Mouse (Mus musculus) right cerebral cortex, adult 2 months (tissue): ENCODE measurements around the gene Rwdd4a.
A peak's percentile ranks its signal among the peaks of the same experiment; 100 is the strongest.

Experiments used
- DNase-seq, 2 experiments: peaks; one replicate each; pipeline ENCODE4 v3.0.0; 2021 to 2022; ENCODE audit warnings: low spot score in 2 of 2

Gene Rwdd4a

GRCm38 (mm10) chr8:47533344-47534125, at the start of gene Rwdd4a, which contains the start of gene Trappc11:
TSS of gene Rwdd4a (plus strand) at chr8:47533664.
TSS of gene Trappc11 (minus strand) at chr8:47533470.
- DNase-seq: peak; percentile 96 to 97

GRCm38 (mm10) chr8:47487231-47487630, 46.2 kb upstream of the Rwdd4a start:
- no peak for DNase-seq

GRCm38 (mm10) chr8:47493106-47493505, 40.4 kb upstream of the Rwdd4a start:
- DNase-seq: no peak

- no peak for DNase-seq
These were observed 38.8 kb upstream of the Rwdd4a start for GRCm38 (mm10) chr8:47494602-47495153.

GRCm38 (mm10) chr8:47495428-47495827, 38.0 kb upstream of the Rwdd4a start:
- DNase-seq: no peak

GRCm38 (mm10) chr8:47501994-47502393, 31.5 kb upstream of the Rwdd4a start:
- DNase-seq: no peak

- DNase-seq: no peak
These were observed 30.9 kb upstream of the Rwdd4a start for GRCm38 (mm10) chr8:47502546-47502945.

- no peak for DNase-seq
These were observed 28.0 kb upstream of the Rwdd4a start for GRCm38 (mm10) chr8:47505431-47505830.

- no peak for DNase-seq
These were observed 22.5 kb upstream of the Rwdd4a start for GRCm38 (mm10) chr8:47510930-47511329.

GRCm38 (mm10) chr8:47513601-47514000, 19.9 kb upstream of the Rwdd4a start:
- DNase-seq: no peak

GRCm38 (mm10) chr8:47528094-47528493, 5.4 kb upstream of the Rwdd4a start:
- DNase-seq: no peak

GRCm38 (mm10) chr8:47538323-47538722, 4.9 kb downstream of the Rwdd4a start:
- DNase-seq: no peak

- no peak for DNase-seq
These were observed 9.3 kb downstream of the Rwdd4a start for GRCm38 (mm10) chr8:47542746-47543145.

- no peak for DNase-seq
These were observed 10.6 kb downstream of the Rwdd4a start for GRCm38 (mm10) chr8:47544094-47544493.

- DNase-seq: no peak
These were observed 13.6 kb downstream of the Rwdd4a start for GRCm38 (mm10) chr8:47547102-47547501.

- no peak for DNase-seq
These were observed 20.1 kb downstream of the Rwdd4a start for GRCm38 (mm10) chr8:47553613-47554012.

- DNase-seq: no peak
These were observed 23.0 kb downstream of the Rwdd4a start for GRCm38 (mm10) chr8:47556446-47556845.

GRCm38 (mm10) chr8:47558274-47558673, 24.8 kb downstream of the Rwdd4a start:
- DNase-seq: no peak

GRCm38 (mm10) chr8:47560801-47561200, 27.3 kb downstream of the Rwdd4a start:
- DNase-seq: peak; percentile 30 to 31

GRCm38 (mm10) chr8:47566551-47566950, 33.1 kb downstream of the Rwdd4a start:
- DNase-seq: no peak

- no peak for DNase-seq
These were observed 34.6 kb downstream of the Rwdd4a start for GRCm38 (mm10) chr8:47568098-47568497.

- DNase-seq: no peak
These were observed 36.7 kb downstream of the Rwdd4a start for GRCm38 (mm10) chr8:47570161-47570560.

- no peak for DNase-seq
These were observed 40.0 kb downstream of the Rwdd4a start for GRCm38 (mm10) chr8:47573482-47573881.
